Mouse (Mus musculus) layer of hippocampus, postnatal 25 days (tissue): ENCODE data around the gene Slc7a10. TPM values are rescaled to one million over a fixed set of nuclear protein-coding genes. Genes with fewer than 3 reads are reported as not detected.

Experiments
- DNase-seq, 2 experiments: peaks; one replicate each; pipeline ENCODE4 v3.0.0; 2022; ENCODE audit warnings: mixed read lengths in 2 of 2, low spot score in 1 of 2; ENCODE audit errors: extremely low spot score in 1 of 2
- total RNA-seq, 2 experiments: library from RNA; stranded (reverse); gene quantifications; 2 replicates each; pipeline ENCODE4 v1.2.3; 2021

Slc7a10 gene
- total RNA-seq, 2 experiments from 2014 or later = 49.4 to 52.3 TPM

- peak; percentile 54 to 85 for DNase-seq
Measured at GRCm38 (mm10) chr7:35171867-35172382, 14.3 kb upstream of the Slc7a10 start.

- DNase-seq = no peak
Measured at GRCm38 (mm10) chr7:35172519-35172918, 13.7 kb upstream of the Slc7a10 start.

GRCm38 (mm10) chr7:35175533-35175932, 10.7 kb upstream of the Slc7a10 start:
- no peak for DNase-seq

- peak in 1 of 2 experiments; percentile 55 for DNase-seq
Measured at GRCm38 (mm10) chr7:35176412-35177381, 9.5 kb upstream of the Slc7a10 start.

GRCm38 (mm10) chr7:35184833-35185724, 1.1 kb upstream of the Slc7a10 start:
- DNase-seq = peak in 1 of 2 experiments; percentile 39

DNA sequence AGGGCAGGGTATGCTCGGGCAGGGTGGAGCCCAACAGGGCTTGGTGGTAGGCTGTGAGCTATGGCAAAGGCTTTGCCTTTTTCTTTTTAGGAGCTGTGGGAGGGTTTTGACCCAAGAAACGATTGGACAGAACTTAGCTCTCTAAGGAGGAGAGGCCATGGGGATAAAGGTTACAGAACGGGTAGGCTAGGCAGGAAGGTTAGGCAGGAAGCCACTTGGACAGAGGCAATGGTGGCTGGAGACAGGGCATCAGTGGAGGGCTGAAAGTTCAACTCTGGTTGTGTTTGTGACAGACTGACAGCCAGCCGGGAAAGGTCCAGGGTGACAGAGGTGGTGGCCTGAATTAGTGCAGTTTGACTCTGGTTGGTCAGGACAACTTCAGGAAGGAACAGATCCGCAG, 3.5 kb downstream of the Slc7a10 start:
- no peak for DNase-seq

DNA sequence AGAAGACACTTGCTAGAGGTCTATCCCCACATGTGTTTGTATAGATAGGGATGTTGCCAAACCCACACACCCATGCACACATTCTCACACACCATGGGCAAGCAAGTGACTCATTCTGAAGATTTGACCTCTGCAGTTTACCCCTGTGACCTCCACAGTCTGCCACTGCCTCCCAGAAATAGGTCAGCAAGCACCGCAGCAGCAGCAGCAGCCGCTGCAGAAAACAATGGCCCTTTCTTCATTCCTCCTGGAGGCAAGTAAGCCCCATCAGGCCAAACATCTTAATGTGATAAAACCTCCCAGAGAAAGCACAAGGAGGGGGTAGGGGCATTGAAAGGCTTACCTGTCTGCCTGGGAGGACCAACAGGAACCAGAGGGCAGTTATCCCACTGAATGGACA, 5.1 kb downstream of the Slc7a10 start:
- DNase-seq = no peak

- DNase-seq = no peak
Measured at GRCm38 (mm10) chr7:35197022-35197421, 10.8 kb downstream of the Slc7a10 start.

GRCm38 (mm10) chr7:35198981-35199754, 13.0 kb downstream of the Slc7a10 start:
- DNase-seq = no peak

DNA sequence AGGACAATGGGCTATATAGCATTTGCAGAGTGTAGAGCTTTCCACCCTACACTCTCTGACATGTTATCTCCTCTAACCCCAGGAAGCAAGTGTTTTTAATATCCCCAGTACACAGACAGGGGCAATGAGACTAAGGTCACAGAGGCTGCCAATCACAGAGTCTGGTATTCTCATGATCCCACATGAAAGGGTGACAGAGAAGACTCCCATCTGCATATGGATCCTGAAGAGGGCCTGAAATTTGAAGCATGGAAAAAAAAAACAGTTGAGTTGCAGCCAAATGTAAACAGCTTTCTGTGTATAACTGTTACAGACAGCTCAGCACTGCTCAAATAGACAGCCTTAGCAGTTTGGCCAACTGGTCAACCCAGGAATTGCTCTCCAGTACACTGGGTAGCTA, 13.6 kb downstream of the Slc7a10 start:
- DNase-seq = no peak

DNA sequence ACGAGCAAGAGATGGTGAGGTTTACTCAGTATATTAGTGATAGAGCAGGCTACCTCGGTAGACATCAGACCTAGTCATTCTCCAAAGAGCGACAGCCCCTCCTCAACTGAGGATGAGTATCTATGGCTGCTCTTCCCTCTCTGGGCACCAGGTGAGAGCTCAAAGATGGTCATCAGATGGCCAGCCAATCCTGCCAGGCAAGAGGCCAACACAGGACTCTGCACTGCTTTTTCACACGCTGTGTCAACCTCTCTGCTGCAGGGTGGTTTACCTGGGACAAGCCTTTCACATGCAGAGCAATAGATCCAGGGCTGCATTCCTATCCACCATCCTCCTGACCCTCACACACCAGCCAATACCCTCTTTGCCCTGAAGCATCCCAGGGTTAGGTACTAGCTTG, 25.6 kb downstream of the Slc7a10 start:
- DNase-seq = no peak

DNA sequence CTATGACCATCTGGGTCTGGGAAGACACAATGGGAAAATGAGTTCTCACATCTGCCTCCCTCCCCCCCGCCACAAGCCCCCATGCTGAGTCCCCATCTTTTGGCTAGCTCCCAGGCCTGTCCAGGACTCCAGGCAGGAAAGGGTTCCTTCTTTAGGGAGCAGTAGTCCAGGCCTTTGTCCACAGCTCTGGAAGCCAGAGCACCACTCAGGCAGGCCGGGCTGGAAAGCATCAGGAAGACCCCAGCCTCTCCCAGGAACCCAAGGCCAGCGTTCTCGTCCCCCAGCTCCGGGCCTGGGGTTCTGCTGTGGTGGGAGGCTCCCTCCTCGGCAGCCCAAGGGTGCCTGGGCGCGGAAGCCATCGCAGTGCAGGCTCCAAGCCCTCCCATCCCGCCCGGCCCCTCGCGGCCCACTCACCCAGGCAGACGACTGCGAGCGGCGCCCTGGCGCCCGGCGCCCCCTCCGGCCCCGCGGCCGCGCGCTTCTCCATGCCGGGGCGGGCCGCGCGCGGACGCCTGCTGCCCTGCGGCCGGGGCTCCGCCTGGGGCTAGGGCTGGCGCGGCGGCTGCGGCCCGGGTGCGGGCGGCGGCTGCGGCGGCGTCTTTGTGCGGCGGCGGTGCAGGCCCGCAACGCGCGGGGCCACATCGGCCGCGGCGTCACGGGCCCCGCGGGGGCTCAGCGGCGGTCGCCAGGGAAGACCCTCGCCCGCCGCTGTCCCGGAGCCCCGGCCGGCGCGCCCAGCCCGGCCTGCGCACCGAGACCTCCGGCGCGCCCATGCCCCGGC, 28.4 kb downstream of the Slc7a10 start:
- DNase-seq = no peak

DNA sequence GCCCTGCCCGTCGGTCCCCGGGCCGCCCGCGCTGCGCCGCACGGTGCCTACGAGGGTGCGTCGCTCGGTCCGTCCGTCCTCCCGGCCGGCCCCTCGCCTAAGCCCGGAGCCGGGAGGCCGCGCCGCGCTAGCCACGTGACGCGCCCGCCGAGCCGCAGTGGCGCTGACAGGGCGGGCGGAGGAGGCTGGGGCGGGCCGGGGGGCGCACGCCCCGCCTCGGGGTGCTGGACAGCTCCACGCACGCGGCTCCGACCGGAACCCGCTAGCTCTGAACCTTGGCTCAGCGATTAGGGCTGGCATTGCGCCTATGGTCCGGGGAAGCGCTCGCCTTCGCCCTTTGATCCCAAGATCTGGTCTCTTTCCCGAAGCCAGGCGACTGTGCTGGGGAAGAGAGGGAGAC, 29.0 kb downstream of the Slc7a10 start, which contains the start of gene Lrp3:
TSS of gene Lrp3 (minus strand) at position 274 of the 400 bp plus-strand sequence.
- DNase-seq = peak; percentile 58 to 62

DNA sequence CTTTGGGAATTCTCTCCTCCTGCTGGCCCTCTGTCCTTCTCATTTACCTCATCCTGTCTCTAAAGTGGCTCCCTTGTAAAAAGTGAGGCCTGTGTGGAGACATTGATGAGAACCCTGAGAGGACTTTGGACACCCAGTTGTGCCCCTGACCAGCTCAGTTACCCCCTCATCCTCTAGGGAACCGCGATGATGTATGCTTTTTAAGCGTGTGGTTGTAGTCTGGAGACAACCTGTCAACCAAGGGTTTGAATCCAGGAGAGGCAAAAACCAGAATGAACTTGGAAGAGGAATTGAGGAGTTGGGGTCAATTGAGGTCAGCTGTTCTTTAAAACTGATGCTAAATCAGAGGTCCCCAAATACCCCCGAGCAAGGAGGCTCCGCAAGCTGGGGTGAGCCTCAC, 29.5 kb downstream of the Slc7a10 start:
- no peak for DNase-seq

- no peak for DNase-seq
Measured at GRCm38 (mm10) chr7:35220694-35221365, 34.6 kb downstream of the Slc7a10 start.

DNA sequence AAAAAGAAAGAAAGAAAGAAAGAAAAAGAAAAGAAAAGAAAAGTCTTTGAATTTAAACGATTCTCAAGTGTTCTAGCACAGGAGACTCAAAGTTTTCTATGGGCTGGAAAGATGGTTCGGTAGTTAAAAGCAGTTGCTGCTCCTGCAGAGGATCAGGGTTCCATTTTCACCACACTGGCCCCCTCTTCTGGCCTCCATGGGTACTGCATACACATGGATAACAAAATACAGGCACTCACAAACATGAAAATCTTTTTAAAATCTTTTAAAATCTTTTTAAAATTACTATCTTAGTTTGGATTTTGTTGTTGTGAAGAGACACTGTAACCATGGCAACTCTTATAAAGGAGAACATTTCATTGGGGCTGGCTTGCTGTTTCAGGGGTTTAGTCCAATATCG, 44.1 kb downstream of the Slc7a10 start:
- DNase-seq = no peak

GRCm38 (mm10) chr7:35232796-35233455, 46.7 kb downstream of the Slc7a10 start:
- no peak for DNase-seq

DNA sequence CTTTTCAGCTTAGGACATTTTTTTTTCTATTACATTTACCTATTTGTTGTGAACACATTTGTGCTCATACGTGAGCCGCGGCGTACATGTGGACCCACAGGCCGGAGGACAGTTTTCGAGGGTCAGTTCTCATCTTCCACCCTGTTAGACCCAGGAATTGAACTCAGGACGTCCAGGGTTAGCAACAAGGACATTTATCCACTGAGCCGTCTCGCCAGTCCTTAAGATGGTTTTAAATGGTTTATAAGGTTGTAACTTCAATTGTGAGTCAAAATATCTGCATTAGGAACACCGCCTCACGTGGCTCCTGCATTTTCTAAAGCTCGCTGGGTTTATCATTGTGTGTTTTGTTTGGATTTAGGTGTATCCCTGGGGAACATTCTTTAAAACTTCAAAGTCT, 47.7 kb downstream of the Slc7a10 start:
- no peak for DNase-seq
